Mouse (Mus musculus): Measurements from ENCODE around the gene Wdr5.

- TF ChIP-seq CTCF (IDR thresholded peaks at IDR 0.05; ENCODE audit: low read depth, low read length) (no peak), POLR2A (IDR thresholded peaks at IDR 0.05; ENCODE audit: extremely low read depth, insufficient read depth, low read length) (no peak)
Measured at GRCm38 (mm10) chr2:27510706-27511105, 4.3 kb upstream of the Wdr5 start.
